Mouse (Mus musculus): ENCODE data around the gene Skint6.
"Not testable (repeated sequence)": the region's sequence is repeated elsewhere in the genome, so short reads cannot be mapped to it uniquely, and the experiment has no call there.

Gene Skint6

DNA sequence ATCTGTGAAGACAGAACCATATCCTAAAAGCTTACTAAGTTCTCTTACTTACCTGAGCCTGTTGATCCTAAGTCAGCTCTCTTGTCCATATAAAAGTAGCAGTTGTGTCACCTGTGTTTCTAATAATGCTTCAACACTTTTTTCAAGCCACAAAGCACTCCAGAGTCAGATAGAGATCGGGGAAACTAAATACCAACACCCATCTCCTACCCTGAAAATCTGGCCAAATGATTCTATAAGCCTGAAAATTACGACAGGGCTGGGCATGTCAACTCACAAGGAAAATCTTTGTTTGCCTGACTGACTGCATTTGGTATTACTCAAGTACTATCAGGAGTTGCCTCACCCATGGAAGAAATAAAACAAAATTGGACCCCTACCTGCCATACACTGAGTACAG, at the start of gene Skint6:
Gene Skint6 (minus strand): TSS at position 101 of the 400 bp plus-strand sequence.
- no peak for DNase-seq (ENCODE audit: low read depth, low spot score)

DNA sequence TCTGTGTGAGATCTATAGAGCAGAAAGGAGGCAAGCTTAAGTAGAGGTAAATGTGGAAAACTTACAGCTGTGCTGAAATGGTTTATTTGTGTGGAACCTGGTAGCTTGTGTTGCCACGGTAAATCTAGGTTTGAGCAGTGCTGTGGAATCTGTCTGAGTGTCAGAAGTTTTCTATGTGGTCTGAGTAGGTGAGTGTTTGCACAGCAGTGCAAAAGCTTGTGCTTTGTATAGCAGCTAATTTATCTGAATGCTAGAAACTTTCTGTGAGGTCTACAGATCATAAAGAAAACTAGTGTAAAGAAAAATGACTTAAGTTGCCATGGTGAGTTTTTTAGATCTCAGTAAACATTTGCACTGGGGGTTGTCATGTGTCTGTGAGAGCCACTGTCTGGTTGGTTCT, 34.1 kb upstream of the Skint6 start:
- DNase-seq (ENCODE audit: low read depth, low spot score) = no peak

DNA sequence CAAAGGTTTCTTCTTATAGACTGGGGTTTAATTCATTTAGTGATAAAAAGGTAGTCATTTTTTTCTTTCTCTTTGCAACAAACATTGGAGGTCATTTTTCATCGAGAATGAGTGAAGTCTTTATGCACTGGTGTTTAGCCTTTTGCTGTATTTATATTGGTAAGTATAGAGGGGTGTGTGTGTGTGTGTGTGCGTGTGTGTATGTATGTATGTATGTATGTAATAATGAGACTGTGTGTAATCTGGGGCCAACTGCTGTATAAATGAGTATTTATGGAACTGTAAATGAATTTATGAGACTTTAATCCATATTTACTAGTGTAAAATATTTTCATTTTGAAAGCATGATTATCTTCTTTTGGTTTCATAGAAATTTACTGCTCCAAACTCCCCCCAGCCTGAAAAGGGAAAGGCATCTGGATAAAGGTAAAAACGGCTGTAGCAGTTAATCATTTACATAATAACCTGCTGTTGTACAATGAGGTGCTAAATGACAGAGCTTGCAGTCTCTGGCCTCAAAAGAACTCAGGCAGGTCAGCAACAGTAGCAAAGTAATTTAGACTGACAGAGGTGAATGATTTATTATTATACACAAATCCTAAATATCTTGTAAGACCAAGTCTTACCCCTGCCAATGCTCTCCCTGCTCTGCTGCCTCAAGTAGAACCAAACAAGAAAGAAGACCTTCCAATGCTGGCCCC, 15.2 kb upstream of the Skint6 start:
- DNase-seq (ENCODE audit: low read depth, low spot score) = no peak

DNA sequence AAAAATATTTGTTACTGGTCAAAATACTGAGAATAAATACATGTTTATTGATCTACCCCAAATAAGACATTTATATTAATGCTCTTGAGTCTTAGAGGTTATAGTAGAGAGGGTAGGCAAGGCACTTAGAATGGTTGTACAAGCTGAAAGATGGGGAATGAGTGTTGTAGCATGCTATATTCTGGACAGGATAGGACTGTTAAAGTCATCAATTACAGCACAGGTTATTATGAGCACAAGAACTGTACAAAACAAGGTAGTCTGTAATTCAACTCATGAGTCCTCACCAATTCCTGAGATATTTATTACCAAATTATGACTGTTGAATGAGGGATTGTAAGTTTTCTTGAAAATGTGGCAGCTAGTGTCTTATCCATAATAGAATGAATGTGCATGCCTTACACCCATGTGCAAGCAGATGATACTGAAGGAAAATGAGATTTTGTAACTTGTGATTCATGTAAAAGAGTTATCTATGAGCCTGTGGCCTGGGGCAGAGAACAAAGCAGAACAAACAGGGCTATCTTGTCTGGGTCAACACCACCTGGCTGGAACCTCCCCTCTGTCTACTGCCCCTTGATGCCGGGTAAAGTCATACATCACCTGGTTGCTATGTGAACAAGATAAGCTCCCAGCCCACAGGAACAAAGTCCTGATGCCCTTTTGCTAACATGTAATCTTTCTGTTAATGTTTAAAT, 23.3 kb downstream of the Skint6 start:
- no peak for DNase-seq (ENCODE audit: low read depth, low spot score)

DNA sequence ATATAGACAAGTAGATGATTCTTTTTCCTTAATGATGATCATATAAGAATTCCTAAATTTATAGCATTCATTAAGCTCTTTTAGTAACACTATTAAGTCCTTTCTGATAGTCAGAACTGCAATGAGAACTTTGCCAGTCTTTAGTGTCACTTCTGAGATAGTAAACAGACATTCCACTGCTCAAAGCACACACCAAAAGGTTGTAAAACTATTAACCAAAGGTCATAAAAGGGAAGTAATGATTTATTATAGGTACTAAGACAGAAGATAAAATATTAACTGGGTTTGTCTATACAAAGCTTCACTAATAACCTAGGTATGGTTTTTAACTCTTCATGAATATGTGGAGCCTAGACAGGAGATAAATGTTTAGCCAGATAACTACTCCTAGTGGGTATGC, 41.0 kb downstream of the Skint6 start:
- no peak for DNase-seq (ENCODE audit: low read depth, low spot score)

DNA sequence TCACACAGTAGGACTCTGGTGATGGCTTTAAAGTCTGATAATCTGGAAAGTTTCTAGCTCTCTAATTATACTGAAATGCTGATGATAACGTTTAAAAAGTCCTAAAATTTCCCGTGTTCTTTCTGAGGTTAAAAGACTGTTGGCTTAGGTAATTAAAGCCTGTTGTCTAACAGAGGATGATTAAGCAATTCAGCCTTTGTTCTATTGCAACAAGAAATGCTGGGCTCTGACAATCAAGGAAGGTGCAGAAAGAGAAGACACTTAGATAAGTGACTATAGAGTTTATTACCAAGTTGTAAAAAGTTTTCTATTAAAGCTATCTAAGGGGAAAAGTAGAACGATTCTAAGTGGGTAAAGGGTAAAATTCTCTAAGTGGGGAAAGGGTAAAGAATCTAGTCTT, 219.2 kb downstream of the Skint6 start:
- no peak for DNase-seq (ENCODE audit: low read depth, low spot score)

DNA sequence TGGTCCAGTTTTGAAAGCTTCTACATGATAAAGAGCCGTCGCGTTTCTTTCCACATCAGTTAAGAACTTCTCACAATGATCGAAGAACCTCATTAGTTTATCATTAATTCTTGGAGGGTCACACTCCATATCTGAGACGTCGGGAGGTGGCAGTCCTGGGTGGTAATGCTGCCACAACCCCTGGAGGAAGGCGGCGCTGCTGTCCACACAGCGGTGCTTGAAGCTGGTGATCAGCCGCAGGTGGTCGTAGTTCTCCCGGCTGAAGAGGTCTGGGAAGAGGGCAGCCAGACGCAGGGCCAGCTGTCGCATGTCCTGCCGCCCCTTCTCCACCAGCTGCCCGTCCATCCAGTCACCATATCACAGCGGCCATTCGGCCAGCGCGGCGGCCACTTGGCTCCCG, 307.6 kb downstream of the Skint6 start:
- DNase-seq (ENCODE audit: low read depth, low spot score) = not testable (repeated sequence)

DNA sequence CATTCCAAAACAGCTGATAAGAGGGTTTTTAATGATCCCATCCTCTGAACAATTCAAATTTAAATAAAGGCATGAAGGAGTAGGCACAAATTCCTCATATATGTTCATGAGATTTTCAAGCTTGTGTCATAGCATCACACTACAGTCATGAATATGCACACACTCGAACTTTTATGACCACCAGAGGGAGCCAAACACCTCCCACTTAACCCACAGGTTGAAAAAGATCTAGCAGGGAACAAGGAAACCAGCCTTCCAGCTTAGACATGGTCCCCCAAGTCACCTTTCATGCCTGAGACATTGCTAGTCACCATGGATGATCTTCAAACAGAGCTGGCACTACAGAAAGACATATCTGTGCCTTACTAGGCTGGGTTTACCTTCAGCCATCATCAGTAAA, 496.1 kb downstream of the Skint6 start:
- no peak for DNase-seq (ENCODE audit: low read depth, low spot score)

DNA sequence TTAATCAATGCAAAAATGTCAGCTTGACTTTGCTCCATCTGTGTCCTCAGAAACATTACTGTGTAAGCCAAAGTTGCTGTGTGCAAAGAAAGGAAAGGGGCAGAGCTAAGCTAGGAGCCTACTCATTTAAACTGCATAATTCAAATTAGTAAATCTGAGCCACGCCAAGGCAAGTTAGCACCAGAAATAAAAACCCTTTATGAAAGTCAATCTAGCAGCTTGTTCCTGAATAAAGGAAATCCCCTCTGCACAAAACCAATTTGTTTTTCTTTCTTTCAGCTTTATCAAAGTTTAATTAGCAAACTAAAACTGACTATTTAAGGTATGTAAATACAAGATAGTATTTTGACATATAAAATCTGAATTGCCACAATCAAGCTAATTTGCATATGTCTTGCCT, 512.0 kb downstream of the Skint6 start, which contains the start of gene Skint10:
Gene Skint10 (minus strand): TSS at position 101 of the 400 bp plus-strand sequence.
- no peak for DNase-seq (ENCODE audit: low read depth, low spot score)

Data from embryo, embryonic 11.5 days (tissue).